Mouse (Mus musculus) T-helper 17 cell (primary cell): ENCODE data around the gene Pigw.
"Not testable (repeated sequence)": the region's sequence is repeated elsewhere in the genome, so short reads cannot be mapped to it uniquely, and the experiment has no call there.

Experiments used
- in situ Hi-C, 2 experiments: fragments of 300-600 bp; cut with MboI, MseI; formaldehyde crosslinking; loops; 1 replicate in 1 of 2; 2 replicates in 1 of 2; pipeline ENCODE4 v1.15.1; 2025; ENCODE audit warnings: high pct_unique_total_duplicates in 2 of 2

Gene Pigw

DNA sequence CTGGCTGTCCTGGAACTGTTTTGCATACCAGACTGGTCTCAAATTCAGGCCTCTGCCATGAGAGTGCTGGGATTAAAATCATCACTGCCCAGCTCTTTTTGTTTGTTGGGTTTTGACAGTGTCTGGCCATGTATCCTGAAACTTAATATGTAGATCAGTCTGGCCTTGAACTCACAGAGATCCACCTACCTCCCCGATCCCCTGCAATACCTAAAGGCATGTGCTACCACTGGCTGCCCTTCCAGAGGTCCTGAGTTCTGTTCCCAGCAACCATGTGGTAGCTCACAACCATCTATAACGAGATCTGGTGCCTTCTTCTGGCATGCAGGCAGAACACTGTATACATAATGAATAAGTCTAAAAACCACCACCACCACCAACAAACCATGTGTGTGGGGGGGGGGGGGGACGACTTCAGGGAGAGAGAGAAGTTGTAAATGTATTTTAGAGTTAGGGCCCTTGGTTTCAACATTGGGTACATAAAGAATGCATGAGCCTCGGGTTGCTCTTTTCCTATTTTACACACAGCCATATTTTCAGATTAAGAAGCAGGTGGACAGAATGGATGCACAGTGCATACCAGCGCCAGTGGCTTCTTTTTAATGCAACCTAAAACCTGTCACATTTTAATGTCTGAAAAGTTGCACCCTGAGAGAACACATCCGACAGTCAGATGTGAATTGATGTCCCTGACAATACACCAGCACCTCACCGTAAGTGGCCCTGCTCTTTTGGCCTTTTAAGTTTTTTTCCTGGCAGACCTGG is 896 bp downstream of the Pigw start:
- in situ Hi-C loops, result no loop called here

DNA sequence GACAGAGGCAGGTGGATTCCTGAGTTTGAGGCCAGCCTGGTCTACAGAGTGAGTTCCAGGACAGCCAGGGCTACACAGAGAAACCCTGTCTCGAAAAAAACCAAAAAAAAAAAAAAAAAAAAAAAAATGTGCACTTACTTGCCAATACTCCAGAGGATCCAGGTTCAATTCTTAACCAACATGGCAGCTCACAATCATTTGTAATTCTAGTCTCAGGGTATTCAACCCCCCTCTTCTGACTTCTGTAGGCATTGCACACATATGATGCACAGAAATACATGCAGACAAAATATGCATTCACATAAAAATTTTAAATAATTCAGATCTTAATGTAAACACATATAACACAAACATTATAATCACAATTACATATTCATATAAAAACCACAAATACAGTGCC is 4.1 kb downstream of the Pigw start:
- in situ Hi-C loops, result not testable (repeated sequence)

DNA sequence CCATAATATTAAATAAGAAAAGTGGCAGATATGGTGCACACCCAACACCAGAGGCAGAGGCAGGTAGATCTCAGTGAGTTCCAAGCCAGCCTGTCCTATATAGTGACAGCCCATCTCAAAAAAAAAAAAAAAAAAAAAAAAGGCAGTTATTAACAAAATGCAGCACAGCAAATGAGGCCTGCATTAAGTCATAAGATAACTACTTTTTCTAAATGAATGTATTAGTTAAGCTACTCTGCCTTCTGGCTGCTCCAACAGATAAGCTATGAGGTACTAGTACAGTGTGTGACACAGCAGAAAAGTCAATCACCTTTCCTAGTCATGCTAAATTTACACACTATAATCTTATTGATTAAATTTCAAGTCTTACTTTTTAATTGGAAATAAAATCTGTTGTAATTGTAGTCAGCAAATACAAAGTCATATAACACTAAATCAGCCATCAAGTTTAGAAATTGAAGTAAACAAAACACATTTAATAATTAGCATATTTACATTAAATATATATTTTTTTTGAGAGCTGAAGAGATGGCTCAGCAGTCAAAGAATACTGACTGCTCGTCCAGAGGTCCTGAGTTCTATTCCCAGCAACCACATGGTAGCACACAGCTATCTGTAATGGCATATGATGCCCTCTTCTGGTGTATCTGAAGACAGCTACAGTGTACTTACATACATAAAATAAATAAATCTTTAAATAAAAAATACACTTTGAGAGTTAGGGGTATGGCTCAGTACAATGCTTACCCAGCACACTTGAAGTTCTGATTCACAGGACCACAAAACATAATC is 6.8 kb downstream of the Pigw start:
- in situ Hi-C loops, result loop anchor here in 1 of 2 experiments (25.0 kb wide), 1 partner anchor 1814 kb away; the partner anchor contains the start of genes Ptrh2 and Vmp1

DNA sequence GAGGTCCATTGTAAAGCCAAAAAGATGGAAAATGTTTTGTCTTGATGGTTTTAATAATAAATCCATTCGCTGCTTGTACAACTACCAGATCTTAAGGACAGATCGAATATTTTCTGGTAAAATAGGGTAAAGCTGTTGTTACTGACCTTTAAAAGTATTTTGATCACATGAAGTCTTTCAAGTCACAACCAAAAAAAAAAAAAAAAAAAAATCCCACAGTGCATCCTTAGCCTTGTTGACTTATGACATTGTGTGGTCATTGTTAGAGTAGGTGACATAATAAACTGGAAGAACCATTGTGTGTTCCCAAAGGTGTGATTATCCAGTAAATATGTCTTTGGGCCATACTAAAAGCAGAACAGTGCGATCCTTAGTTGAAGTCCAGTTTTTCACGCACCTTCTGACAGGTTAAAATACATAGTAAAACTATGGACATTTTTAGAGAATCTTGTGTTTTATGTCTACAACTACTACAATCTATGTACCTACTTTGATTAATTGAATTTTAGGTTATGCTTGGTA is 8.5 kb downstream of the Pigw start:
- in situ Hi-C loops, result loop anchor here in 1 of 2 experiments (25.0 kb wide), 1 partner anchor 1816 kb away; the partner anchor contains the start of genes Ptrh2 and Vmp1

DNA sequence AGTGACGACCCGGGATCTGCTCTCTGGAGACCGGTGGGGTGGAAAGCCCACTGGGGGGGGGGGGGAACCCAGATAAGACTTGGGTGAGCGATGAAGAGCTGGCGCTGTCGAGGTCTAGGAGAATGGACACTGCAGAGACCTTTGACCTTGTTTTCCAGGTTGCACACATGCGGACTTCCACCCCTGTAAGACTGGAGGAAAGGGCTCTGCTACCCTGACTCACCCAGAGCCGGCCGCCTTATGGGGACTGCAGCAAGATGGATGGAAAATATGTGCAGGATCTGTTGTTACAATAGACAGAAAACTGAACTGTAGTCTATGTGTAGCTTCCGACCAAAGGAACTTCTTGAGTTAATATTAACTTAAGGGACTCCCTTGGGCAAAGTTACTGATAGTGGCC is 9.0 kb downstream of the Pigw start:
- in situ Hi-C loops, result loop anchor here in 1 of 2 experiments (25.0 kb wide), 1 partner anchor 1816 kb away; the partner anchor contains the start of genes Ptrh2 and Vmp1

DNA sequence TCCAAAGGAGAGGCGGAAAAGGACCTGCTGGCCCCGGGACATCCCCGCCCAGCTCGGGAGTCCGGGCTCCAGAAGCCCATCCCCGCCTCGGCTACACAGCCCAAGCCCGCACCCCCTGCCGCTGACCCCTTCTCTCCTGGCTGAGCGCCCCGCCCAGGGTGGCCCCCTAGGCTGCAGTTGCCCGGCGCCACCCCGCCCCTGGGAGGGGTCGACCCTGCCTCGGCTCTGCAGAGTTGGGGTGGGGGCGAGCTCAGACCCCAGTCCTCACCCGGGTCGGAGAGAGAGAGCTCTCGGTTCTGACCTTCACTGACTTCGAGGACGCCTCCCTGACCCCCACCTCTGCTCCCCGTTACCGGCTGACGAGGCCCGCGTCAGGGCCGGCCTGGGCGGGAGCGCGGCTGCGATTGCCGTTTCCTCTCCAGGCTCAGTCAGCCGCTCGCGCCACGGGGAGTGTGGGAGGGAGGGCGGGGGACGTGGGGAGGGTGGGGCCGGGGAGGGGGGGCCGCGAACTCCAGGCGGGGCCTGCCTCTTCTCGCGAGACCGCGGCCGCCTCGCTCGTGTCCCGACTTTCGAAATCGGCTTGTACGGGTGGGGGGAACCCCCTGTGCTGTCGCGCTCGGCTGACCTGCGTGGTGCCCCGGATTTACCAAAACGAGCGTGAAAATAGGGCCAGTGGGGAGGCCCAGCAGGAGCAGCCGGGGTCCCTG is 9.6 kb downstream of the Pigw start, which contains the start of gene Ggnbp2:
TSS of gene Ggnbp2 (minus strand) at position 481 of the 707 bp plus-strand sequence.
- in situ Hi-C loops, result loop anchor here in 1 of 2 experiments (25.0 kb wide), 1 partner anchor 1817 kb away; the partner anchor contains the start of genes Ptrh2 and Vmp1

DNA sequence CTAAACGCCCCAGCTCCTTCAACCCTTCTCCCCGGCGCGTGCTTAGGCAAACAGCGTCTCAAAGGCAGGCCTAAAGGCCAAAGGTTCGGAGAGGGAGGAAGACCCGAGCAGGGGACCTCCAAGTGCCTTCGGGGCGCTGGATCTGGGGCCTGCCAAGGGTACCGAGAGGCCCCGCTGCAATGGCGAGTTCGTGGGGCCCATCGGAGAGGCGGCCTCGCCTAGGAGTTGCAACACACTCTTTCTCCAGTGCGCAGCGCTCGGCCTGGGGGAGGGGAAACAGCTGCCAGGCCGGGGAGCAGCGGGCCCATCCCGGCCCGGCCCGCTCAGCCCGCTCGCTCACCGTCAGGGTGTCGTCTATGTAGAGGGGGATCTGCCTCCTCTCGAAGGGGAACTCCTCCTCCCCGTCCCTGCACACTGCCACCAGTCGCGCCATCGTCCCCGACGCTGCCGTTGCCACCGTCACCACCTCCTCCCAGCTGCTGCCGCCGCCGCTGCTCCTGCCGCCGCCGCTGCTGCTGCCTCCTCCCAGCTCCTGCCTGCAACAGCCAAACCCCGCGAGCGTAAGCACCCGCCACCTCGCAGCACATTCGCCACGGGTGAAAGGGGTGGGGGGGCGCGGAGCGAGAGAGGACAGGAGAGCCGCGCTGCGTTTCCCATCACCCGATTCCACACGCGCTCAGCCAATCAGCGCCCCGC is 10.4 kb downstream of the Pigw start:
- in situ Hi-C loops, result loop anchor here in 1 of 2 experiments (5.0 to 25.0 kb wide), 2 partner anchors 37 to 1818 kb away; partner anchors contain the start of genes Ptrh2 and Vmp1

DNA sequence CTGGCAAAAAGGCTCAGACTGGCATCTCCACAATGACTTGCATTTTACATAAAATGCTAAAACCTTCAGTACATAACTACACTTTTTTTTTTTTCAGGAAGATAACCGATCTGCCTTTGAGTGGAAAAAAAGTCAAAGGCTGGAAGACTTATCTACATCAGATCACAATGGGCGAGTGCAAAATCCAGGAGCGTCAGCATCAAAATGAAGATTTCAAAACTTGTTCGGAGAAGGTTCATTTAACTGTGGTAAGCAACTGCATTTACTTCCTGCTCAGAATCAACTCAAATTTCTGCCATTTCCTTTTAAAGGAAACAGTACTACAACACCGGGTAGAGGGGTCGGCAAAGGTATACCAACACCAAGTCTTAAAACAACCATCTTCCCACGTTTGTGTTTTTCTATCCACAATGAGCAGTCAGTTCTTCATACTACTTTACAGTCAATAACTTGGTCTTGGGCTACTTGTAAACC is 11.3 kb downstream of the Pigw start:
- in situ Hi-C loops, result loop anchor here in 1 of 2 experiments (5.0 to 25.0 kb wide), 2 partner anchors 37 to 1818 kb away; partner anchors contain the start of genes Ptrh2 and Vmp1

DNA sequence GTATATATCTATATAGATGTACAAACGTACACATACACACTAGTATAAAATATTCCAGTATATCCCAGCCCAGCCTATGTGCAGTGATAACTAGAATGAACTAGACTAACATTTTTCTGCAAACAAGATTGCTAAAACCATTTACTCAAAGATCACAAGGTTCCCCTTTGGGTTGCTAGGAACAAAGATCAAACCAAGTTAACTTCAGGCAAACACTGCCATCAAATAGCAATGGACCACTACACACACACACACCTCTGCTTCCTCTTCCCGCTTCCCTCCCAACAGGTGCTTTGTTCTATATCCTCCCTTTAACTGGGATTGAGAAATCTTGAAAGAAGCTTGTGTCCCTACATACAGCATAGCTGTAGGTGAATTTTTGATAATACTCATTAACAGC is 12.5 kb downstream of the Pigw start:
- in situ Hi-C loops, result loop anchor here in 1 of 2 experiments (5.0 to 25.0 kb wide), 2 partner anchors 35 to 1820 kb away; partner anchors contain the start of genes Ptrh2 and Vmp1

DNA sequence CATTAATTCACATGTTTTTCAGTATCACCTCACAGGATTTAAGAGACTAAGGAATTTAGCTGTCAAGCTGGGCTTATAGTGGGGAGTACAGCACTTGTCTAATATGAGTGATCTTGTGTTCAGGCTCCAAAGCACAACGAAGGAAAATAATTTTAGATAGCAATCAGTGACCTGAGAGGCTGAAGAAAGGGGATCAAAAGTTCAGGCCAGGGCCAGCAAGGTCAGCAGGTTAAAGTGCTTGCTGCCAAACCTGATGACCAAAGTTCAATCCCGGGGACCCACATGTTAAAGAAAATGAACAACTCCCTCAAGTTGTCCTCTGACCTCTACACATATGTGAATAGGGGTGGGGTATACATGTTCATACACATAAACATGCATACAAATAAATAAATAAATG is 14.8 kb downstream of the Pigw start:
- in situ Hi-C loops, result loop anchor here in 1 of 2 experiments (5.0 to 25.0 kb wide), 2 partner anchors 33 to 1822 kb away; partner anchors contain the start of genes Ptrh2 and Vmp1

DNA sequence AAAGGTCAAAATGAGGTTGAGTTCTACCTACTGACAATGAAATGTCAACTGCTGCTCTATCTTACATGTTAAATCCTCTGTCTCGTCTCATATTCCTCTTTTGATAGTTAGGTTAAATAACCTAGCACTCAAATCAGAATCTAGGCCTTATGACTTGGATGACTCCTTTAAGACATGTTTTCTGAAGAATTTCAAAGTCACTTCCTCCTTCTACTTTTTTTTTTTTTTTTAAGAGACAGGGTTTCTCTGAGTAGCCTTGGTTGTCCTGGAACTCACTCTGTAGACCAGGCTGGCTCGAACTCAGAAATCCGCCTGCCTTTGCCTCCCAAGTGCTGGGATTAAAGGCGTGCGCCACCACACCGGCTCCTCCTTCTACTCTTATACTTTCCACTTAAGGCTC is 24.8 kb downstream of the Pigw start:
- in situ Hi-C loops, result loop anchor here in 1 of 2 experiments (25.0 kb wide), 1 partner anchor 1832 kb away; the partner anchor contains the start of genes Ptrh2 and Vmp1

DNA sequence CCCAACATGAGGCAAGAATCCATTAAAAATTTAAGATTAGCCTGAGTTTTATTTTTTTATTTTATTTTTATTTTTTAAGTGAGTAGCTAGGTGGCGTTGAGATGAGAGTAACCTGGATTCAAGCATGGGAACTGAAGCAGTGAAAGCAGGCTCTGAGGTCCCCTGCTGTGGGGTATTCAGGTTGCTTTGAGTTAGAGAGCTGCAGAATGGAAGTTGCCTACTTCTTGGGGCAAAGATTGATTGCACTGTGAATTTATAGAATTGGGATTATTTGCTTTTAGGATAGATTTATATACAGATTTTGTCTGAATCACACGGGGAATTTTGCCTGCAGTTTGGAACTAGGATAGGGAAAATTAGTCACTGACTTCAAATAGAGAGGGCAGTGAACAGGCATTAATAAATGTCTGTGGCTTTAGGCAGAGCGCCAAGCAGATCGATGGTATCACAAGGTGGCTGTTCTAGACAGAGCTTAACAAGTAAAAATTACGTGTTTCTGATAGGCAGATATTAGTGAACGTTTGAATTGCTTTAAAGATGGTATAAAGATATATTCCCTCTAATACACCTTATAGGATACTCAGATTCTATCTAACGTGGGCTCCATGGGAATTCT is 32.5 kb downstream of the Pigw start:
- in situ Hi-C loops, result no loop called here

DNA sequence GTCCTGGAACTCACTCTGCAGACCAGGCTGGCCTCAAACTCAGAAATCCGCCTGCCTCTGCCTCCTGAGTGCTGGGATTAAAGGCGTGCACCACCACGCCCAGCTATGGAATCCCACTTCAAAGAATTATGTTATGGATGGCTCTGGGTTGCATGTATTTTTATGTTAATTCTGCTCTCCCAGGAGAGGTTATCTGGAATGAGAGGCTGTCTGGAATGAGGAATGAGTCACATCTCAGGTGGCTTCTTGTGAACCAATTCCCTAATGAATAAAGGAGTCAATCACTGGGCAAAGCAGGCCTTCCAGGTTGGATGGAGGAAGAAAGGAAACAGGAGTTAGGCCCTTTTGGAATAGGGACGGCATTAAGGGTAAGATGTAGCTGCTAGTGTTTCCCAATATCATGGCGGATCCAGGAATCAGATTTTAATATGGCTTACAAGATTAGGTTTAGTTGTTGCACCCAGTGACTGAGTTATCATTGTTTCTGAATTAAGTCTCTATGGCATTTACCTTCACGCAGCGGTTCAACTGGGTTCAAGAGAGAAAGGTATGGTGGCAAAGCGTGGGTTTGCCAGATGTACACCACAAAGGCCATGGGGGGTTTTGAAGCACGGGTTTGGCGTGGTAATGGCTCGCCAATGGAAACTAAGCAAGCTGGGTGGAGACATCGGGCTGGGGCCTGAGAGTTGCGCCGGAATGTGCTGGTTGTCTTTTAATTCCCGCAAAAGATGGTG is 33.2 kb downstream of the Pigw start:
- in situ Hi-C loops, result no loop called here

DNA sequence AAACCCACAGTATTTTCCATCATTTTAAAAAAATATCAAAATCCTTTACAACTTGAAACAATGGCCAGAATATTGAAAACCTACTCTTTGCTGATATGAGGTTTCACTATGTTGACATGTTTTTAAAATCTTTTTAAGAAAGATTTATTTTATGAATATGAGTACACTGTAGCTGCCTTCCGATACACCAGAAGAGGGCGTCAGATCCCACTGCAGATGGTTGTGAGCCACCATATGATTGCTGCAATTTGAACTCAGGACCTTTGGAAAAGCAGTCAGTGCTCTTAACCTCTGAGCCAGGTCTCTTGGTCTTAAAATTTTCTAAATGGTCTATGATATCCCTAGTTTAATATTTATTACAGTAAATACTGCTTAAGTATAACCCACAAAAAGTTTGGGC is 40.8 kb downstream of the Pigw start:
- in situ Hi-C loops, result no loop called here

DNA sequence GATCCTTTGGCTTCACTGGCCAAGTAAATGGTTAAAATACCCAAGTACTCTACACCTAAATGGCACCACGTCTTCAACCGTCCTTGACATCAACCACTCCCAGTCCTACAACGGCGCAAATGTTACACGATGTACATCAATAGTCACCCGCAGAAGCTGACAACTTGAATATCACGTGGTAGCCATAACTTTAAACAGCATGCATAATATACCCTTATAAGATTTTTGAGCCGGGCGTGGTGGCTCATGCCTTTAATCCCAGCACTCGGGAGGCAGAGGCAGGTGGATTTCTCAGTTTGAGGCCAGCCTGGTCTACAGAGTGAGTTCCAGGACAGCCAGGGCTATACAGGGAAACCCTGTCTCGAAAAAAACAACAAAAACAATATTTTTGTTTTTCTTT is 50.6 kb downstream of the Pigw start:
- in situ Hi-C loops, result not testable (repeated sequence)

DNA sequence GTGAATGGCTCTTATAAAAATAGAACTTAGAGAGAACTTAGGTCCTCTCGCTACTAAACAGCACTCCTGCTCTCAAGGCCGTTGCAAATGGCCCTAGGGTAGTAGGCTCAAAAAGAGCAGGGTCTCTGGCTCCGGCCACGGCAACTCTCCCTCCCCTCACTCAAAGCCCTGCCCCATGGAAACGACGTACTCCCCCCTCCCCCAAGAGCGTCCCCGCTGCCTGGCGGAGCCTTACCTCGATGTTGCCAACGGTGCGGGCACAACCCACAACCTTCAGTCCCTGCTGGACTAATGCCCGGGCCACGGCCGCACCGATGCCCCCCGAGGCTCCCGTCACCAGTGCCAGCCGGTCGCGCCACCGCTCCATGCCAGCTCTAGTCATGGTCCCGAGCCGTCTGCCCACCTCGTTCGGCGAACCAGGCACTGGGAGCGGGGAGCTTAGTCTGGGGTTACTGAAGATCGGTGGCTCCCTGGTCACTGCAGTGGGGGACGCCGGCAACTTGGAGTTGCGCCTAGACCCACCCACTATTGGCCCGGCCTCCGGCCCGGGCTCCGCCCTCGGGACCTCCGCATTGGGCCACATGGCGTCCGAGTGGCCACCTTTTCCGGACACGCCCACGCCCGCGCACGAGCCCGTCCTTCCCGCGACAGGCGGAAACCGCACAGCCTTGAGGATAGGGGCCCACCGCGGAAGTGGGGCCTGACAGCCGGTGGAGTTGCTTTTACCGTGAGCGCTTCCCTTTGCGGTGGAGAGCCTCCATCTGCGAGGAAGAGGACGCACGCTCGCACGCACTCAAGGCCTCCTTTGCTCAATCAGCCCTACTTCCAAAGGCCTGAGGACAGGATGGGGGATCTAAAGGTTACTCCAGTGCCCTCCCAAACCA is 51.3 kb downstream of the Pigw start, which contains the start of gene Dhrs11:
TSS of gene Dhrs11 (minus strand) at position 479 of the 884 bp plus-strand sequence.
- in situ Hi-C loops, result no loop called here

DNA sequence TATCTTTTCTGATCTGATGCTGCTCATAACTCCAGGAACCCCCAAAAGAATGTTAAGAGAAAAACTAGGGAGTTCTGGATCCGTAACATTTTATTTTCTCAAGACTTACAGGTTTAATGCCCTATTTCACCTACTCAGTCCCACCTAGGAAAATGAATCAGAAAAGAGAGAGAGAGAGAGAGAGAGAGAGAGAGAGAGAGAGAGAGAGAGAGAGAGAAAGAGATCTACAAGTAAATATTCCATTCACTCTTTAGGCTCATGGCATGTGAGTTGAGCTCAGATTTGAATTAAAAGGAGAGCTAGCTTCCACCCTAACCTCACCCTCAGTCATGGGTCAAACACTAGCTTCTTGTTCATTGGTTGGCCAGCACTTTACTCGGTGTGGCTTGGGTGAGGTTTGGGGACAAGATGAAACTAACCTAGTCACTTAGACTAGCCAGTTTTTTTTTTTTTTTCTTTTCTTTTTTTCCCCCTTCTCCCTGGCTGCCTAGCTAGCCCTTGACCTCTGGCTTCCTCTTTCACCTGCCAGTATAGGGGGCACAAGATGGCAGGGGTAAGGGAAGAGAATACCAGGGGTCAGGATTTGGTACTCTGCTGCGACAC is 52.1 kb downstream of the Pigw start:
- in situ Hi-C loops, result no loop called here
